Mouse (Mus musculus) right cerebral cortex, postnatal 10 days (tissue): ENCODE data around the gene Fgf12.

ENCODE experiments used
- DNase-seq, 2 experiments: peaks; one replicate each; pipeline ENCODE4 v3.0.0; 2021; ENCODE audit warnings: low spot score in 2 of 2

The Fgf12 gene

GRCm38 (mm10) chr16:28614412-28614811 lies 138.5 kb downstream of the Fgf12 start:
- no peak for DNase-seq

- peak; percentile 53 to 60 for DNase-seq
Measured at GRCm38 (mm10) chr16:28610940-28611339, 141.9 kb downstream of the Fgf12 start.

- no peak for DNase-seq
Measured at GRCm38 (mm10) chr16:28603155-28603554, 149.7 kb downstream of the Fgf12 start.

GRCm38 (mm10) chr16:28601723-28602122 lies 151.1 kb downstream of the Fgf12 start:
- DNase-seq, result no peak

GRCm38 (mm10) chr16:28596112-28596511 lies 156.8 kb downstream of the Fgf12 start:
- peak; percentile 84 to 86 for DNase-seq

- DNase-seq, result peak; percentile 80 to 87
Measured at GRCm38 (mm10) chr16:28593075-28593915, 159.6 kb downstream of the Fgf12 start.

- DNase-seq, result no peak
Measured at GRCm38 (mm10) chr16:28592466-28592865, 160.4 kb downstream of the Fgf12 start.

GRCm38 (mm10) chr16:28591583-28591982 lies 161.3 kb downstream of the Fgf12 start:
- no peak for DNase-seq

GRCm38 (mm10) chr16:28572212-28572611 lies 180.7 kb downstream of the Fgf12 start:
- DNase-seq, result no peak

GRCm38 (mm10) chr16:28564716-28565217 lies 188.1 kb downstream of the Fgf12 start:
- DNase-seq, result peak in 1 of 2 experiments; percentile 27

GRCm38 (mm10) chr16:28564075-28564715 lies 188.7 kb downstream of the Fgf12 start:
- DNase-seq, result peak; percentile 37 to 38

- DNase-seq, result no peak
Measured at GRCm38 (mm10) chr16:28562847-28563246, 190.0 kb downstream of the Fgf12 start.

- DNase-seq, result peak; percentile 44 to 58
Measured at GRCm38 (mm10) chr16:28555219-28555618, 197.6 kb downstream of the Fgf12 start.

GRCm38 (mm10) chr16:28539423-28539822 lies 213.4 kb downstream of the Fgf12 start:
- DNase-seq, result no peak

GRCm38 (mm10) chr16:28517596-28518524 lies 235.0 kb downstream of the Fgf12 start:
- DNase-seq, result peak; percentile 85 to 89

GRCm38 (mm10) chr16:28512446-28512845 lies 240.4 kb downstream of the Fgf12 start:
- no peak for DNase-seq

GRCm38 (mm10) chr16:28511413-28511812 lies 241.5 kb downstream of the Fgf12 start:
- DNase-seq, result no peak

GRCm38 (mm10) chr16:28497971-28498607 lies 254.8 kb downstream of the Fgf12 start:
- peak; percentile 47 to 76 for DNase-seq

- peak; percentile 60 to 63 for DNase-seq
Measured at GRCm38 (mm10) chr16:28491711-28492110, 261.2 kb downstream of the Fgf12 start.

GRCm38 (mm10) chr16:28490515-28490914 lies 262.4 kb downstream of the Fgf12 start:
- peak; percentile 89 to 91 for DNase-seq

- DNase-seq, result no peak
Measured at GRCm38 (mm10) chr16:28484920-28485319, 267.9 kb downstream of the Fgf12 start.
